Mouse (Mus musculus) frontal cortex, adult (tissue): ENCODE measurements at regions not wholly inside any gene's neighbourhood (a gene's known extent, or its start where the extent isn't known, plus 50 kb on each side); places are given as distances from the start of the nearest gene placed in this dataset.

Source experiments
- ATAC-seq: cut with Nextera tagmentation; 2 replicates; pipeline ENCODE4 v1.9.2; 2017; ENCODE audit warnings: mild to moderate bottlenecking, moderate library complexity, mixed read lengths; ENCODE audit not compliant: low TSS enrichment

DNA sequence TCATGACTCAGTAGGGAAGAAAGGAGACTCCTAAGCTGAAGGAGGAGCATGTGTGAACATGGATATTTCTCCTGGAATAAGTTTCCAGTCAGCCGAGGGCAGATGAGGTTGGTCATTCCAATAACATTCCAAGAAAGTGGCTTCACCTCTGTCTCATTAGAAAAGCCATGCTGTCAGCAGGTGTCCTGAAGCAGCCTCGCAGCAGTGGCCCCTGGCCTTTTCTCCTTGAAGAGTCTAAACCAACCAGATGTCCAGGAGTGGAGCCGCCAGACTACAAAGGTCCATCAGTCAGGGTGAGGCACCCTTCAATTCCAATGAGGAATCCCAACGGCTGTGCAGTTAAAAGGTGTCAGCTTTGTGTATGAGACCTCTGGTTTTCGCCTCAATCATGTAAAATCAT lies 197.2 kb upstream of the Klf3 start:
- ATAC-seq: no peak

DNA sequence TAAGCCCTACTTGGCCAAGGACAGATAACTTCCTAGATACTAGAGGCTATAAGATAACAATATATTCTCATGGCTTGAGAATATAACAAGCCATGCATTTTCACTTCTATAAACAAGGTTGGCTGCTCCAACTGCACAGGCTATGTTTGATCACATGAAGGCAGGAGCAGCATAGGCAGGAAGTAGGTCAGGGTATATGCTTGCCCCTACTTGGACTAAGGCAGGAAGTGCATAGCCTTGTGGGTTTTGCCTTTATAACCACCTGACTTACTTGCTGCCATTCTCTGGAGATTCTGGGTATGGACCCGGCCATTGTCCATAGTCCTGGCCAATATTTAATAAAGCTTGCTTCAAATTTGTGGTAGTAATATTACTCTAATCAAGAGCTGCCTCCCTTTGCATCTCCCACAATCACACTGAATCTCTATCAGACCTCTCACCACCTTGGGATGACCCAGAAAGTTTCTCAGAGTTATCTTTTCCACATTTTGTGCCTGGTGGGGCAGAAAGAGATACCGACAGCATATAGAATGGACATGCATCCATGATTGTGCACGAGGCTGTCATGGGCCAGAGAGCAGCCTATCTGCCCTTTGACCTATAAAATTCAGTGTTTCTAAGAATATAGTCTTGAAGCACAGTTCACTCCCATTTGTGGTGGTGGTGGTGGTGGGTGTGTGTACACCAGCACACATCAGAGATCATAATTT lies 193.7 kb upstream of the Klf3 start:
- no peak for ATAC-seq

DNA sequence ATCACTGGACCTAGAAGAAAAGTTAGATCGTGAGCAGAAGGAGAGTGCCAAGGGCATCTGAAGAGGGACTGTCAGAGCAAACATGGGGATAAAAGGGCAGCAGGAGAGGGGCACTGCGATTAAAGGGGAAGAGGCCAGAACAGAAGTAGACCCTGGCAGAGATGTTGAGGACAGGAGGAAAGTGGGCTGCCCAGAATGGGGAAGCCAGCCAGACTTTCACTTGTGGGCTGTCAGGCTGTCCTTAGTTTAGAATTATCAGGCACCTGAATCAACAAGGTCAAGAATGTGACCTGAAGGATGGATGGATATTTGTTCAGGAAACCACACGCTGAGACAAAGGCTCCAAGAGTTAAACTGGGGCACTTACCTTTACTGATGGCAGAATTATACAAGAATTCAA lies 193.0 kb upstream of the Klf3 start:
- ATAC-seq: no peak

DNA sequence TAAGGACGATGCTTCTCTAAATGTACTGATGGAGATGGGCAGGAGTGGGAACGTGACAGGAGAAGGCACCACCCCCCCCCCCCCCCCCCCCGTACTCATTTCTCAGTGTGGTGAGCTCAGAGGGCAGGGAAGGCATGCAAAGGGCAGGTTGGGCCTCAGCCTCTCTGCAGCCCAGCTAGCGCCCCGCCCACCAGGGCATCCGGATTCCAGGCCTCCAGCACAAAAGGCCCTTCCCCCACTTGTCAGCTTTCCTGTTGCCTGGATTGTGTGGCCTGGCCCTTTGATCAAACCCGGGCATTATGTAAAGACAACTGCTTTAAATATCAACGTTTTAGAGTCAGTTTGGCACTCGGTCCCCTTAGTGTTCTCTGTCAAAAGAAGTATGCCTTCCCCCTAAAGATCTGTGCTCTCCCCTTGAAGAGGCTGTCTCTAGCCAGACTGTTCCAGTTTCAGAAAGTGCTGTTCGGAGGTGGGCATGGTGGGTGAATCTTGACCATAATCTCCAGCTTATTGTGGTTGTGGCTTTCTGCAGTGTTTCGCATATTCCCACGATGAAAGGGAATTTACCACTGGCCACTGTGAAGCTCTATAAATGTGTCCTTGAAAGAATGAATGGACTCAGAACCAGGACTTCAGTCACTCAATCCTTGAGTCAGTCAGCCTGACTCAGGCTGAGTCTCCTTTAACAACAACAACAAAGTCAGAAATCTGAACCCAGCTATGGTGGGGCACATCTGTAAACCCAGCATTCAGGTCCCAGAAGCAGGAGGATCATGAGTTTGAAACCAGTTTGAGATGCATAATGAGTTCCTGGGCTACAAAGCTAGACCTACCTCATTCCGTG lies 192.4 kb upstream of the Klf3 start:
- no peak for ATAC-seq

DNA sequence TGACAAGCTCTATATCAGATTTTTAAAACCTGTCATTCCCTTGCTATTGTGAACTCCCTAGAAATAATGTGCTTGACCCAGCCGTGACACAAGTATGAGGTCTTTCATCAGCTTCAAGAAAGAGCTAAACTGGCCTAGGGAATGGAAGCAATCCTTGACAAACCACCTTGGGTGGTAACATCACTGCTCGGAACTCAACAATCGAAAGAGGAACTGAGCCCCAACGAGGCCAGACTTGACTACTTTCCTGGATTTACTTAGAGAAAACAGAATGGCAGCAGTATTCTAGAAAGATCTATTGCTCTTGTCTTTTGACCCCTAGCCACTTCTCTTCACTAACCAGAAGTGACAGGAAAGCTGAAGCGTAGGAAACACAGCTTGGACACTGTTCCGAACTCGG lies 191.2 kb upstream of the Klf3 start:
- no peak for ATAC-seq

DNA sequence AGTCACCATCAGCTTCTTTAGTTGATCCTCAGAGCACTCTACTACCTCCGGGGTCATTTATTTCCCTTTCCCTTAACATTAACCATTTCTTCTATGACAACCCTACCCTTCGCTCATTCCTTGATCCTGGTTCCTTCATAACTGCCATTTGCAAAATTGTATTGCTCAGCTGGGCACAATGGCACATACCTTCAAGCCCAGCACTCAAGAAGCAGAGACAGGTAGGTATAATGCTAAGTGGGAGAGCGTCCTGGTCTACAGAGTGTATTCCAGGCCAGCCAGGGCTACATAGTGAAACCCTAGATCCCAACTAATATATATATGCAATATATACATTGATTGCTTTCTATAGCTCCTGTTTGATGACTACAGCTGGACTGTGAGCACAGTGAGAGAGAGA lies 189.5 kb upstream of the Klf3 start:
- no peak for ATAC-seq

DNA sequence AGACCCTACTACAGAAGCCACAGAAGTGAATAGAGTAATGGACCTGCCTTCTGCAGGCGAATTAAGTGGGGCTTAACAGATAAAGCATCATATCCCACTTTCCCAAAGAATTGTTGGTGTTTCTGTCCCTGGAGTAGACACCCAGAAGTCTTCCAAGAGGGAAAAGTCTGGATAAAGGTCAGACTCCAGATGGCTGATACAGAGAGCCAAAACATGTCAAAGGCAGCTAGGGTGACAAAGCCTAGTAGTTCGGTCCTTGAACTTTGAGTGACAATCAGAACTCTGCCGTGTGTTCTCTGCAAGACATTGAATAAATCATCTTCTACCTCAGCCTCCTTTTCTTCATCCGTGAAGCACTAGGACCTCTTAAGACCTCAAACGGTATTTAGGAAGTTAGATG lies 185.1 kb upstream of the Klf3 start:
- ATAC-seq: no peak

DNA sequence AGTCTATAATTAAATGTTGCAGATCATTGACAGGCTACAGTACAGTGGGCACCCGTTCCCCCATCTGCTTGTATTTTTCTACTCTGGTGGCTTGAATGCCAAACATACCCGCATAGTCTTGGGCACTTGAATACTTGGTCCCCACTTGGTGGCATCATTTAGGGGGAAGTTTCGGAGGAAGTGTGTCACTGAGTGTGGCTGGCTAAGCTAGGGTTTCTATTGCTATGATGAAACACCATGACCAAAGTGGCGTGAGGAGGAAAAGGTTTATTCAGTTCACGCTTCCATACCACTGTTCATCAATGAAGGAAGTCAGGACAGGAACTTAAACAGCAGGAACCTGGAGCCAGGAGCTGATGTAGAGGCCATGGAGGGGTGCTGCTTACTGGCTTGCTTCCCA lies 183.4 kb upstream of the Klf3 start:
- no peak for ATAC-seq

DNA sequence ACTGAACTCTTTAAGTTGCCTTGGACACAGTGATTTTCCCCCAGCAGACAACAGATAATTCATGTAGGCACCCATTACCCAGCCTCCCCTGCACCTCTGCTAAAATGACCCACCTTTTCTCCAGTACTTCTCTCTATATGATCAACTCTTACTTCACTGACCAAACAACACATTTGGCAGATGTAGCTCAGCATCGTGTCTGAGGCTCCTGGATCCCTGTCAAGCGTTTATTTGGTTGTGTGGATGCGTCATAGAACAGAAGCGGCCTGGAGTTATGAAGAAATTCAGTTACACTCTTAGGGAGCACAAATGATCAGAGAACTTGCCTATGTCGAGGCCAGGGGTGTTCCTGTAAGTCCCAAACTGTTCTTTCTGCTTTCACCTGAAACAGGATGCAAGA lies 182.5 kb upstream of the Klf3 start:
- ATAC-seq: no peak

DNA sequence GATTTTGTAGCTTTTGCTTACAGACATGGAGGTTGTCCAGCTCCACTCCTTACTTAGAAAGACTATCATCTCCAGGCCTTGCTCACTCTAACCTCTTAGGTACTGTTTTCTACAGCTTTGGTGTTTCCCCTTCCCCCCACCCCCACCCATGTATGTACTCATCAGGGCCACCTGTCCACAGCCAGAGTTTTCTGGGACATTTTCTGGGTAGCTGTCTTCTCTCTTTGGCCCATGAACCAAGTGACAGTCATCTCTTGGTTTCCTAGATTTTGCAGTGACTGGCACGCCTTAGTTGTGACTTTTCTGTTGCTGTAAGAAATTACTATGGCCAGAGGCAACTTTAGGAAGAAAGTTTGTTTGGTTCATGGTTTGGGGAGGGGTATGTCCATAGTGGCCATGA lies 181.8 kb upstream of the Klf3 start:
- ATAC-seq: no peak

DNA sequence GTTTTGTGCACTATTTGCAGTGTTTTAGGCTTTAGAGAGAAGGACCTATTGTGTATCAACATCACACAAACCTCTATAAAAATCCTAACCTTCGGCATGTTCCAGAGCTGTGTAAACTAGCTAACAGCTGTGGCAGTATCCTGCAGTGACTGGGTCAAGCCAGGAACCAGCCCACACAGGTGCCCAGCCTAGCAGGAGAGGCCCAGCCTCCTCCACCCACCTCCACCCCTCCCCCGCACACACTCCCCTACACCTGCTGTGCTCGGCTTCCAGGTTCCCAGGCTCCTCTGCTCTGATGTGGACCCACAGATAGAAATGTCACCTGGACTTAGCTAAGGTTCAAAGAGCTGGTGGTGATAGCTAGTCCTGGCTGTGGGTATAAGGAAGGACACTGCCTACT lies 179.5 kb upstream of the Klf3 start:
- no peak for ATAC-seq

DNA sequence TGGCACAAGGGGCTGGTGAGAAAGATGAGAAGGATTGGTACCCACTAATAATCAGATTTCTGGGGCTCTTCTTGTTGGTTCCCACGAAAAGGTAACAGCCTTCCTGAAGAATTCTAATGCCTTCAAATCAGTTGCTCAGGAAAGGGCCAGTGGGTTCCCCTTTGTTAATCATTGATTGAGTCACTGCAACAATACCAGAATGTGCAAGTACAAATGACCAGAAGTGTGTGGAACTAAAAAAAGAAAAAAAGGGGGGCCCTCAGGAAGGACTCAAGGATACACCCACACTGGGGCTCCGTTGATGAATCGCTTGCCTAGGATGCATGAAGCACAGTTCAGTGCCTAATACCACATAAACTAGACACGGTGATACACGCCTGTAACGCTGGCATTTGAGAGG lies 179.0 kb upstream of the Klf3 start:
- no peak for ATAC-seq

DNA sequence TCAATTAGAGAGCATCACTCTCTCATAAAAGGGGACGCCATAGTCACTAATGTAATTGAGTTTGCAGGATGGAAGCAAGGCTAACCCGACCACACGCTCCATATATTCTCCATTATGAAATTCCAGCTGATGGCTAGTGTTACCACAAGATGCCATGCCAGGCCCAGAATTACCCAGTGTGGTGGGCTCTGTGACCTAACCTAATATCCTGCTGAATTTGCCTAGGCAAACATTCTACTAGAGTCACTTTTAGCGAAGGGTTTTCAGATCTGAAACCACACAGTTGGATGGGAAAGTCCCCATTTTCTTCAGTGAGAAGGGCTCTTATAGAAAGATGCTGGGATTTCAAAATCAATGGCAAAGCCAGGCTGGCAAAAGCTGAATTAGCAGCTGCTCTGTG lies 177.8 kb upstream of the Klf3 start:
- ATAC-seq: no peak

DNA sequence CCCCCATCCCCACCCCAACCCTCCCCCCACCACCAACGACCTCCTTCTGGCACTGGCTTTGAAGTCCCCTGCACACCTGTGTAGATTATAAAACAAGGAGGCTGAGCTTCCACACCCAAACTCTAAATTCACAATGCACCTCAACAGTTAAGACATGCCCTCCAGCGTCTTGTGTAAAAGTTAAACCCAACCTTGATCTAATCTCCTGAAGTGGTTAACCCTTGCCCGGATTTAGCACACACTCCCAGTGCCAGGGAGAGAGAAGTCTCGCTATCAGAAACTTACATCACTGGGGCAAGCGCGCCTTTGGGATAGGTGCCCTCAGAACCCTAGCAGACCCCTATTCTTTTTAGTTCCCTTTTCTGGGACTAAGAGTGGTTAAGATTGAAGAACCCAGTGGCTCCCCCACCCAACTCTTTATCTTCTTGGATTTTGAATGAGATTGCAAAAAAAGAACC lies 177.3 kb upstream of the Klf3 start:
- ATAC-seq: no peak

DNA sequence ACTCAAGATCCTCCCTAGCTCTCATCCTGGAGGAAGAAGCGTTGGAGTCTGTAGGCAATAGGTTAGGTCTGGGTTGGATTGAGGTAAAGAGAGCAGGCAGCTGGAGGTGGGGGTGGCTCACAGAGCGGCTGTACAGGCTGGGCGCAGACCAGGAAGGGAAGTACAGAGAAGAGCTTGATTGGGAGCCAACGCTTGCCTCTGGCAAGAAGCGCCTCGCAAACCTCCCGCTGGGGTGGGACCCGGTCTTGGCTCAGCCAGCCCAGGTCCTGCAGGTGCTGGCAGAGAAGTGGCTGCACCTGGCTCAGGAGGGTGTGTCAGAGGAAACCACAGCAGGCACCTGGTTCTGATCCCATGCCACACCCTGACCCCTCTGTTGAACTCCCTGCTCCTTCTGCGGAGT lies 176.8 kb upstream of the Klf3 start:
- ATAC-seq: peak; percentile 76

DNA sequence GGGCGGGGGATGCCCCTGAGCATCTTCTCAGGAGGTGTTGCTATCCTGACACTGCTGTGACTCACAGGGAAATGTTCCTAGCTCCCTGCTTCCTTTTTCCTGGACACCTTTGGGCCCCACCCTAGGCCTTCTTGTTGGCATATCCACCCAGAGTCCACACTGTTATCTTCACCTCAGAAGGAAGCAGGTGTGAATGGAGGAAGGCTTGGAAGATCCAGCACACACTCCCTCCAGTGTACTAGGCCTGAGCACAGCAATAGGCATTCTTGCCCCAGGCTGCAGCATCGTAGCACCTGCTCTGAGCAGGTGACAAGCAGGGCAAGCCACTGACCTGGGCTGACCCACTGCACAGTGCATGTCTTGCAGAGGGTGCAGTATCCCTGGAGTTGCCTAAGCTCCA lies 172.6 kb upstream of the Klf3 start:
- no peak for ATAC-seq

DNA sequence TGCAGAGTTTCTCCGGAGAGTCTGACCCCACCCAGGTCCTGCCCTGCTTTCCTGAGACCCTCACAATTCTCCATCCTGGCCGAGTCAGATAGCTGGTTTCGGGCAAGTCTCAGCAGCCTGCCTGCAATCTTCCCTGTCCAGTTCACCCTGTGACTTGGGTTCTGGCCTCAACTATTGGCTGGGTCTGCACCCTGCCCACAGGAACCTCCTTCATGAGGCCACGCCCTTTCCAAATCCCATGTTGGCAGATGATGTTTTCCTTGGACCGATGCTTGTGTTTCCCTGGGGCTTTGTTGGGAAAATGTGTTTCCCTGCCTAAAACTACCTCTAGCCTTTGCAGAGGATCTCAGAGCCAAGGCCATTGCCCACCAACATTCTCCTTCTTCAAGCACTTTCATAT lies 171.0 kb upstream of the Klf3 start:
- no peak for ATAC-seq

DNA sequence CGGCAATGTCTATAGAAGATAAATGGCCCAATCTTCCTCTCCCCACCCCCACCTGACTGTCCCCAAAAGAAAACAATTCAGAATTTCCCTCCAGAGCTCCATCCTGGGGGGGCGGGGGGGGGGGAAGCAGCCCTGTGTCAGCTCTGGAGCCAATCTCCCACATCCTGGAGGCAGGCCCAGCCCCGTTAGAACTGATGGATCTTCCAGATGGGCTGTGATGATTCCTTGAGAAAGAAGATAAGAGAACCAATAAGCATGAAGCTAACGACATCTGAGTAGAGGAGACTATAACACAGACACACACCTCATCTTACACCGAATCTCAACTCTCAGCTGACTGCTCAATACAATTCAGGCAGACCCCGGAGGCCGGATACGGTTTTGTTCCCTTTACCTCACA lies 169.2 kb upstream of the Klf3 start:
- ATAC-seq: no peak

DNA sequence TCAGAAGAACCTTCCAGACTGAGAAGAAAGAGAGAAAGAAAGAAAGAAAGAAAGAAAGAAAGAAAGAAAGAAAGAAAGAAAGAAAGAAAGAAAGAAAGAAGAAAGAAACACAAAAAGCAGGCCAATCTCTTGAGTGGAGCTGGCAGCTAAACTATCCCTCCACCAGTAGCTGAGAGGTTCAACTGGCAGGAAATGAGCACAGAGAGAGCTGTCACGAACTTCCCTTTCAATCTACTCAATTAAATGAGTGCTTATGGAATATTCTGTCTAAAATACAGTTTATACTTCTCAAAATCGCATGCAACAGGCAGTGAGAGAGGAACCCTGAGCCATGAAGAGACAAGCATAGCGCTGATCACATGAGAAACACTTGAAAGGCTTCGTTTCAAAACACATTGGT lies 168.5 kb upstream of the Klf3 start:
- no peak for ATAC-seq

DNA sequence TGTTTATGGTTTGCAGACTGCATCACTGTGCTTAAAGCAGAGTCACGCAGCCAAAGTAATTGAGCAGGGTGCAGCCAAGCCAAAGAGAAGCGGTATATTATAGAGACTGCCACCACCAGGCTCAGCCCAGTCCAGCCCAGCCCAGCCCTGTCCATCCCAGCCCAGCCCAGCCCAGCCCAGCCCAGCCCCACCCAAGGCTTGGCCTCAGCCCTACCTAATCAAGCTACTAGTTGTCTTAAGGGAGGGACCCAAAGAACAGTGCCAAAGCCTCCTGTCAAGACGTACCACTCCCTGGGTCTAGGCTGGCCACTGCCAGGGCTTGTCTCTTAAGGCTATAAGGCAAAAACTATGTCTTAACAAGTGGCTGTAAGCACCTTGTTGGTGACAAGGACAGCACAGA lies 166.9 kb upstream of the Klf3 start:
- ATAC-seq: no peak

DNA sequence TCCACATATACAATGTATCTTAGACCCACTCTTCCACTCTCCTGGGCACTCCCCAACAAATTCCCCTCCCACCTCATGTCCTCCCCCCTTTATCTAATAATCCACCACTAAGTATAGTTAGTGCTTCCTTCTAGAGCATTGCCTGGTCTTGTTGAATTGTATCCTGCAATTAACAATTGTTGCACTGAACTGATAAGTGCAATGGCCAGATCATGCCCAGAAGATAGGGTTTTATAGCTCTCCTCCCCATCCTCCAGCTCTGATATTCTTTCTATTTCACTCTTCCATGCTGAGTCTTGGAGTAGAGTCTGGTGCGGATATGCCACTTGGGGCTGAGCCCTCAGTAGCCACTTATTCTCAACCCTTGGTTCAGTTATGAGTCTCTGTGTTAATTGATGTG lies 159.6 kb upstream of the Klf3 start:
- no peak for ATAC-seq

DNA sequence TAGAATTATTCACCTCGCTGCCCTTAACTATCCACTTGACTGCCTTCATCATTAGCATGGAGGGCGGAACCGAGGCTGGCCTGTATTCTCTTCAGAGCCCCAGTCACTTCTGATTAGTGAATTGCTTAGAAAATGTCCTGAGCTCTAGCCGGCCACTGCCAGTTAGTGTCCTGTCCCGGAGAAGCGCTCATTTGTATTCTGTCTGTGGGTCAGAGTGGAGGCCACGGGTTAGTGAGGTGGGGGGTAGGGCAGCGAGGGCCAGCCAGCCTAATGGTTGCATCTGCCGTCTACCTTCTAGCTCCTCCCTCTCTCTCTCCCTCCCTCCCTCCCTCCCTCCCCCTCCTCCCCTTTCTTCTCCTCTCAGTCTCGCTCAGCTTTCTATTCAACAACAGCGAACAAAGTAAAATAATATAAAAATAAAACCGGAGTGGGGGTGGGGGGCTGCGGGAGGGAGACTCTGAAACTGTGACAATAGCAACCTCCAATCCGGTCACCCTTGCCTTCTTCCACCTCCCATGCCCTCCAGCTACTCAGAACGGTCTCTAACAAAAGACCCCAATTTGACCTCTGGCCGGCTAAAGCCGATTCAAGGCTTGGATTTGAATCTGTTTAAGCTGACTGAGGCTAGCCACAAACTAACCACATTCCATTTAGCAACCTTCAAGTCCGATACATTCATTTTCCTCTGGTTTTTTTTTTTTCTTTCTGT lies 155.6 kb upstream of the Klf3 start:
- ATAC-seq: peak; percentile 47; the same call in 1 of the 2 replicates

DNA sequence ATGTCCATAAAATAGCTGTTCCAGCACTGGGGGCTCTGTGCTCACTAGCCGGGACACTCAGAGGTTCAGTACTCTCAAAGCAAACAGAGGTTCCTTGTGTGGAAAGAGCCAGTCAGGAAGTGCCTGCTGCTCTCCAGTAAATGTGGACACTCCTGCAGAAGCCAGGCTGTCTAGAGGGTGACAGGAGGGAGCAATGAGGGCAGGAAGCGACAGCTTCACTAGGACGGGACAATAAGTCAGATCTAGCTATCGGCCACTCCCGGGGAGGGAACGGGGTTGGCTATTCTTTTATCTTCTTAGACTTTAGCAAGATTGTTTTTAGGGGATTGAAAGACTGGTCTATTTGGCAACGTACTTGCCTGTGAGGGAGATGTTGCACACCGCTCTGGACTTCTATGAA lies 154.7 kb upstream of the Klf3 start:
- ATAC-seq: no peak
